Mouse (Mus musculus) testis, postnatal 10 days (tissue): Measurements from ENCODE around the gene Cldn34c3.
"Not testable (repeated sequence)": the region's sequence is repeated elsewhere in the genome, so short reads cannot be mapped to it uniquely, and the experiment has no call there.

ENCODE experiments used
- DNase-seq: peaks from one replicate; pipeline ENCODE4 v3.0.0; 2021; ENCODE audit warnings: low spot score

Gene Cldn34c3

DNA sequence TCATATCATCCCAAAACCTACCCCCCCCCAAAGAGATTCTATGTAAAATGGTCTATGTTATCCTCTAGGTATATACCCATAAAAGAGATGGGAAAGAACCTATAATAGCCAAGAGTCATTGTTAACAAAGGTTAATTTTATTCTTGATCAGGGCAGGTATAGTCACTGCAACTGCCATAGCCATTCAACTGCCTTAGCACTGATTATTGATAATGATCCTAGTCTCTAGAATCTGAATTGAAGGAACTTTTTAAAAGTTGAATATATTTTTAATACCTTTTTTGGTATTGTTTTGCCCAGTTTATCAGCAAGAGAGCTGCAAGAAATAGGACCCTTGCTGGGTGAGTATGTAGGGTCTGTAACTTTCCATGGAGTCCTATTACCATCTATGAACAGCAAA lies at the start of gene Cldn34c3:
TSS of gene Cldn34c3 (plus strand) at position 301 of the 400 bp plus-strand sequence.
- DNase-seq: not testable (repeated sequence)
